Mouse (Mus musculus): ENCODE results near the gene Timm17a.

Gene Timm17a

GRCm38 (mm10) chr1:135281841-135282240 is 31.7 kb downstream of the Timm17a start:
- no peak for DNase-seq (ENCODE audit: inconsistent age in 2 of 2, low spot score in 1 of 2)

GRCm38 (mm10) chr1:135280646-135281045 is 32.9 kb downstream of the Timm17a start:
- DNase-seq (ENCODE audit: inconsistent age in 2 of 2, low spot score in 1 of 2): peak; percentile 90 to 94

GRCm38 (mm10) chr1:135271371-135271770 is 42.2 kb downstream of the Timm17a start:
- no peak for DNase-seq (ENCODE audit: inconsistent age in 2 of 2, low spot score in 1 of 2)

- no peak for DNase-seq (ENCODE audit: inconsistent age in 2 of 2, low spot score in 1 of 2)
These were observed 45.7 kb downstream of the Timm17a start for GRCm38 (mm10) chr1:135267663-135268446.

GRCm38 (mm10) chr1:135265834-135266233 is 47.7 kb downstream of the Timm17a start:
- peak; percentile 73 to 82 for DNase-seq (ENCODE audit: inconsistent age in 2 of 2, low spot score in 1 of 2)

- no peak for DNase-seq (ENCODE audit: inconsistent age in 2 of 2, low spot score in 1 of 2)
These were observed 50.3 kb downstream of the Timm17a start for GRCm38 (mm10) chr1:135263316-135263715.

GRCm38 (mm10) chr1:135262329-135262728 is 51.2 kb downstream of the Timm17a start:
- DNase-seq (ENCODE audit: inconsistent age in 2 of 2, low spot score in 1 of 2): no peak

- no peak for DNase-seq (ENCODE audit: inconsistent age in 2 of 2, low spot score in 1 of 2)
These were observed 52.6 kb downstream of the Timm17a start for GRCm38 (mm10) chr1:135260931-135261330.

- DNase-seq (ENCODE audit: inconsistent age in 2 of 2, low spot score in 1 of 2): peak; percentile 70 to 92
These were observed 54.5 kb downstream of the Timm17a start for GRCm38 (mm10) chr1:135259128-135259436.

GRCm38 (mm10) chr1:135258380-135259127 is 55.0 kb downstream of the Timm17a start, which contains the start of gene Elf3:
TSS of gene Elf3 (minus strand) at chr1:135258568.
- peak; percentile 59 to 67 for DNase-seq (ENCODE audit: inconsistent age in 2 of 2, low spot score in 1 of 2)

- no peak for DNase-seq (ENCODE audit: inconsistent age in 2 of 2, low spot score in 1 of 2)
These were observed 57.3 kb downstream of the Timm17a start for GRCm38 (mm10) chr1:135256299-135256698.

- DNase-seq (ENCODE audit: inconsistent age in 2 of 2, low spot score in 1 of 2): no peak
These were observed 60.7 kb downstream of the Timm17a start for GRCm38 (mm10) chr1:135252854-135253253.

- DNase-seq (ENCODE audit: inconsistent age in 2 of 2, low spot score in 1 of 2): no peak
These were observed 62.2 kb downstream of the Timm17a start for GRCm38 (mm10) chr1:135251405-135251804.

GRCm38 (mm10) chr1:135250706-135251105 is 62.9 kb downstream of the Timm17a start:
- no peak for DNase-seq (ENCODE audit: inconsistent age in 2 of 2, low spot score in 1 of 2)

GRCm38 (mm10) chr1:135248434-135248850 is 65.1 kb downstream of the Timm17a start:
- DNase-seq (ENCODE audit: inconsistent age in 2 of 2, low spot score in 1 of 2): peak; percentile 24 to 57
